16 mouse cellular contexts compared by ENCODE assay signal in genomic region chr15:87922091-87922490, GRCm38 (mm10).
DNase-seq lines count a peak whose midpoint lies in the region; ATAC-seq and TF ChIP-seq lines count a peak whose summit lies in the region.
"Had no signal": no experiment of that assay in that cellular context is flagged by ENCODE, and none has a peak within 500 bp of the region (broad histone marks: within the 10 kb centered on the region; RNA-seq: fewer than 3 reads in every experiment).

No protein-coding gene starts in this region.

- no peak for TF ChIP-seq POLR2A in thymus, adult 2 months (IDR thresholded peaks at IDR 0.05; ENCODE audit: control insufficient read depth, extremely low read depth, insufficient read depth, low read length, poor library complexity)

- no peaks in the 10 kb centered on the region for H3K27me3 ChIP-seq in forebrain, postnatal 0 days (ENCODE audit: insufficient read depth, low read length)
- no peaks in the 10 kb centered on the region for H3K27me3 ChIP-seq in forebrain, embryonic 10.5 days (ENCODE audit: poor library complexity, severe bottlenecking)
- no peaks in the 10 kb centered on the region for H3K27me3 ChIP-seq in midbrain, embryonic 14.5 days (ENCODE audit: control insufficient read depth, insufficient read depth, low read length)
- H3K27me3 ChIP-seq in midbrain, embryonic 16.5 days (ENCODE audit: control insufficient read depth, insufficient read depth, low read depth, low read length) = no peaks in the 10 kb centered on the region
- H3K27me3 ChIP-seq in thymus, adult 2 months (ENCODE audit: control insufficient read depth, insufficient read depth, low read length) = no peaks in the 10 kb centered on the region
- H3K27me3 ChIP-seq: heart, embryonic 15.5 days; intestine, embryonic 15.5 days; limb, embryonic 15.5 days; neural tube, embryonic 13.5 days had no signal

- no peaks in the 10 kb centered on the region for H3K36me3 ChIP-seq in forebrain, postnatal 0 days (ENCODE audit: insufficient read depth)
- H3K36me3 ChIP-seq in forebrain, embryonic 10.5 days (replicated peaks) = no peaks in the 10 kb centered on the region
- H3K36me3 ChIP-seq in midbrain, embryonic 14.5 days (ENCODE audit: control insufficient read depth, insufficient read depth, low read length) = no peaks in the 10 kb centered on the region
- H3K36me3 ChIP-seq in midbrain, embryonic 16.5 days (ENCODE audit: control insufficient read depth, insufficient read depth, low read length) = no peaks in the 10 kb centered on the region
- no peaks in the 10 kb centered on the region for H3K36me3 ChIP-seq in thymus, adult 2 months (ENCODE audit: control insufficient read depth, insufficient read depth, low read length)
- H3K36me3 ChIP-seq: heart, embryonic 15.5 days; intestine, embryonic 15.5 days; limb, embryonic 15.5 days; neural tube, embryonic 13.5 days had no signal

- peak; percentile 45 for DNase-seq in forebrain, postnatal 0 days
- no peak for DNase-seq in forebrain, embryonic 10.5 days (ENCODE audit: extremely low spot score, low spot score)
- DNase-seq in midbrain, embryonic 14.5 days = peak; percentile 27
- peak; percentile 48 to 49 for DNase-seq in left cerebral cortex, postnatal 25 days (ENCODE audit: low spot score in 2 of 2)
- DNase-seq in telencephalon, adult 2 months (ENCODE audit: low read depth, low spot score) = peak; percentile 34
- DNase-seq in spleen, postnatal 14 days (ENCODE audit: low spot score in 2 of 2) = no peak
- DNase-seq in thymus, adult 2 months = no peak
- DNase-seq: cerebellum, adult 9-11 months; heart, adult 18-20 months; lung, adult 18-20 months; lung, postnatal 4 days had no signal

- H3K4me2 ChIP-seq in forebrain, postnatal 0 days (ENCODE audit: low read depth) = no peak overlapping the region
- no peak overlapping the region for H3K4me2 ChIP-seq in midbrain, embryonic 14.5 days (ENCODE audit: low read length)
- no peak overlapping the region for H3K4me2 ChIP-seq in midbrain, embryonic 16.5 days (ENCODE audit: low read length)
- H3K4me2 ChIP-seq: heart, embryonic 15.5 days; intestine, embryonic 15.5 days; limb, embryonic 15.5 days; neural tube, embryonic 13.5 days had no signal

- H3K27ac ChIP-seq in forebrain, postnatal 0 days (ENCODE audit: low read depth, low read length) = no peak overlapping the region
- H3K27ac ChIP-seq in forebrain, embryonic 10.5 days = no peak overlapping the region
- no peak overlapping the region for H3K27ac ChIP-seq in midbrain, embryonic 14.5 days (replicated peaks; ENCODE audit: low read depth, low read length)
- H3K27ac ChIP-seq in midbrain, embryonic 16.5 days (ENCODE audit: low read length) = no peak overlapping the region
- H3K27ac ChIP-seq in thymus, adult 2 months (ENCODE audit: control insufficient read depth, insufficient read depth, low read length) = no peak overlapping the region
- H3K27ac ChIP-seq: heart, embryonic 15.5 days; intestine, embryonic 15.5 days; limb, embryonic 15.5 days; neural tube, embryonic 13.5 days had no signal

- no peak for ATAC-seq in forebrain, postnatal 0 days
- ATAC-seq in midbrain, embryonic 14.5 days (ENCODE audit: low FRiP score, low TSS enrichment) = no peak
- ATAC-seq in midbrain, embryonic 16.5 days = no peak
- ATAC-seq: intestine, embryonic 15.5 days had no signal

- 15% methylated on average over 9 of the region's 9 CpGs for WGBS in forebrain, postnatal 0 days
- WGBS in forebrain, embryonic 10.5 days = 53% methylated on average over 9 of the region's 9 CpGs
- WGBS in midbrain, embryonic 14.5 days = 51% methylated on average over 9 of the region's 9 CpGs
- 40% methylated on average over 9 of the region's 9 CpGs for WGBS in midbrain, embryonic 16.5 days
- WGBS in thymus, adult 2 months = 85% methylated on average over 9 of the region's 9 CpGs

- no peak overlapping the region for H3K9ac ChIP-seq in forebrain, postnatal 0 days
- no peak overlapping the region for H3K9ac ChIP-seq in midbrain, embryonic 14.5 days (replicated peaks; ENCODE audit: low read length)
- no peak overlapping the region for H3K9ac ChIP-seq in midbrain, embryonic 16.5 days (ENCODE audit: low read depth, low read length)
- H3K9ac ChIP-seq: heart, embryonic 15.5 days; intestine, embryonic 15.5 days; limb, embryonic 15.5 days; neural tube, embryonic 13.5 days had no signal

- H3K9me3 ChIP-seq in forebrain, postnatal 0 days (ENCODE audit: low read length) = no peaks in the 10 kb centered on the region
- H3K9me3 ChIP-seq in forebrain, embryonic 10.5 days = no peaks in the 10 kb centered on the region
- H3K9me3 ChIP-seq in midbrain, embryonic 14.5 days (ENCODE audit: control insufficient read depth, low read length) = no peaks in the 10 kb centered on the region
- H3K9me3 ChIP-seq in midbrain, embryonic 16.5 days (replicated peaks; ENCODE audit: control insufficient read depth, low read length, poor library complexity, severe bottlenecking) = no peaks in the 10 kb centered on the region
- H3K9me3 ChIP-seq: heart, embryonic 15.5 days; intestine, embryonic 15.5 days; limb, embryonic 15.5 days; neural tube, embryonic 13.5 days had no signal

- no peak overlapping the region for H3K4me3 ChIP-seq in forebrain, postnatal 0 days (ENCODE audit: low read depth, low read length)
- H3K4me3 ChIP-seq in forebrain, embryonic 10.5 days = no peak overlapping the region
- no peak overlapping the region for H3K4me3 ChIP-seq in midbrain, embryonic 14.5 days (replicated peaks; ENCODE audit: low read depth, low read length)
- H3K4me3 ChIP-seq in midbrain, embryonic 16.5 days (ENCODE audit: low read depth, low read length) = no peak overlapping the region
- H3K4me3 ChIP-seq in thymus, adult 2 months (ENCODE audit: control insufficient read depth, insufficient read depth, low read length) = no peak overlapping the region
- H3K4me3 ChIP-seq: heart, embryonic 15.5 days; intestine, embryonic 15.5 days; limb, embryonic 15.5 days; neural tube, embryonic 13.5 days had no signal

- intact Hi-C loops in left cerebral cortex, postnatal 25 days (cut with DNase I) = loop anchor here (2.0 to 5.0 kb wide), 2 partner anchors 85 to 297 kb away; no protein-coding TSS in a partner anchor

- no peaks in the 10 kb centered on the region for H3K4me1 ChIP-seq in forebrain, postnatal 0 days (ENCODE audit: insufficient read depth)
- no peaks in the 10 kb centered on the region for H3K4me1 ChIP-seq in forebrain, embryonic 10.5 days
- H3K4me1 ChIP-seq in midbrain, embryonic 14.5 days (ENCODE audit: control insufficient read depth, insufficient read depth, low read length) = no peaks in the 10 kb centered on the region
- H3K4me1 ChIP-seq in midbrain, embryonic 16.5 days (ENCODE audit: control insufficient read depth, insufficient read depth, low read length) = no peaks in the 10 kb centered on the region
- H3K4me1 ChIP-seq in thymus, adult 2 months (replicated peaks; ENCODE audit: control insufficient read depth, insufficient read depth, low read length) = no peaks in the 10 kb centered on the region
- H3K4me1 ChIP-seq: heart, embryonic 15.5 days; intestine, embryonic 15.5 days; limb, embryonic 15.5 days; neural tube, embryonic 13.5 days had no signal

- no peak for TF ChIP-seq CTCF in forebrain, postnatal 0 days (IDR thresholded peaks at IDR 0.05; ENCODE audit: low read depth)
- TF ChIP-seq CTCF in thymus, adult 2 months (IDR thresholded peaks at IDR 0.05; ENCODE audit: borderline replicate concordance, control insufficient read depth, extremely low read depth, insufficient read depth, low read length, poor library complexity) = no peak

Comparison
In these comparisons a context has a peak if more than half of its experiments do, and no peak if none do; other contexts are left out.
1. DNase-seq: peak in forebrain, postnatal 0 days (single experiment), midbrain, embryonic 14.5 days (single experiment), left cerebral cortex, postnatal 25 days (2 of 2) and telencephalon, adult 2 months (single experiment); none in forebrain, embryonic 10.5 days (single experiment), spleen, postnatal 14 days (0 of 2) and thymus, adult 2 months (single experiment).